Mouse (Mus musculus) forebrain, embryonic 15.5 days (tissue): Measurements from ENCODE around the gene Vcp. TPM values are rescaled to one million over a fixed set of nuclear protein-coding genes. Genes with fewer than 3 reads are reported as not detected.

Experiments
- ATAC-seq: fragments of 200-750 bp; cut with Nextera tagmentation; replicated peaks from 2 replicates; pipeline ENCODE4 v1.8.0; 2017; ENCODE audit warnings: mild to moderate bottlenecking, moderate TSS enrichment, moderate library complexity
- H3K27ac ChIP-seq: fragments of 300-500 bp; sonication (generic); replicated peaks from 2 replicates; pipeline ENCODE4 v1.5.1; 2015; ENCODE audit warnings: mild to moderate bottlenecking, inconsistent platforms
- H3K27me3 ChIP-seq: fragments of 300-500 bp; sonication (generic); 2 replicates; pipeline ENCODE4 v1.6.1; 2015; ENCODE audit warnings: inconsistent platforms
- H3K36me3 ChIP-seq: fragments of 300-500 bp; sonication (generic); 2 replicates; pipeline ENCODE4 v1.6.1; 2015; ENCODE audit warnings: mild to moderate bottlenecking, inconsistent platforms
- H3K4me1 ChIP-seq: fragments of 300-500 bp; sonication (generic); 2 replicates; pipeline ENCODE4 v1.6.1; 2015; ENCODE audit warnings: inconsistent platforms
- H3K4me2 ChIP-seq: fragments of 300-500 bp; sonication (generic); replicated peaks from 2 replicates; pipeline ENCODE4 v1.6.1; 2015; ENCODE audit warnings: mild to moderate bottlenecking, inconsistent platforms
- H3K4me3 ChIP-seq: fragments of 300-500 bp; sonication (generic); 2 replicates; pipeline ENCODE4 v1.5.1; 2015; ENCODE audit warnings: mild to moderate bottlenecking, inconsistent platforms
- H3K9ac ChIP-seq: fragments of 300-500 bp; sonication (generic); replicated peaks from 2 replicates; pipeline ENCODE4 v1.6.1; 2015; ENCODE audit warnings: mild to moderate bottlenecking, inconsistent platforms
- H3K9me3 ChIP-seq: fragments of 300-500 bp; sonication (generic); 2 replicates; pipeline ENCODE4 v1.6.1; 2016; ENCODE audit warnings: inconsistent platforms
- WGBS: fragments of 180-500 bp; shearing (Covaris S2); methylation state at CpG from one replicate; pipeline ENCODE4 v1.1.7; 2015; ENCODE audit warnings: mixed read lengths; 5-methylcytosine and 5-hydroxymethylcytosine counted together
- polyA plus RNA-seq: library from polyadenylated mRNA; unstranded; fragments of >200 nt; fragmentation: Nextera tagmentation; extraction: Ambion mirVana; gene quantifications from 2 replicates; pipeline ENCODE4 v1.2.1, GENCODE M21; 2015

The Vcp gene
- polyA plus RNA-seq, 1 experiment from 2014 or later, result 521 TPM

DNA sequence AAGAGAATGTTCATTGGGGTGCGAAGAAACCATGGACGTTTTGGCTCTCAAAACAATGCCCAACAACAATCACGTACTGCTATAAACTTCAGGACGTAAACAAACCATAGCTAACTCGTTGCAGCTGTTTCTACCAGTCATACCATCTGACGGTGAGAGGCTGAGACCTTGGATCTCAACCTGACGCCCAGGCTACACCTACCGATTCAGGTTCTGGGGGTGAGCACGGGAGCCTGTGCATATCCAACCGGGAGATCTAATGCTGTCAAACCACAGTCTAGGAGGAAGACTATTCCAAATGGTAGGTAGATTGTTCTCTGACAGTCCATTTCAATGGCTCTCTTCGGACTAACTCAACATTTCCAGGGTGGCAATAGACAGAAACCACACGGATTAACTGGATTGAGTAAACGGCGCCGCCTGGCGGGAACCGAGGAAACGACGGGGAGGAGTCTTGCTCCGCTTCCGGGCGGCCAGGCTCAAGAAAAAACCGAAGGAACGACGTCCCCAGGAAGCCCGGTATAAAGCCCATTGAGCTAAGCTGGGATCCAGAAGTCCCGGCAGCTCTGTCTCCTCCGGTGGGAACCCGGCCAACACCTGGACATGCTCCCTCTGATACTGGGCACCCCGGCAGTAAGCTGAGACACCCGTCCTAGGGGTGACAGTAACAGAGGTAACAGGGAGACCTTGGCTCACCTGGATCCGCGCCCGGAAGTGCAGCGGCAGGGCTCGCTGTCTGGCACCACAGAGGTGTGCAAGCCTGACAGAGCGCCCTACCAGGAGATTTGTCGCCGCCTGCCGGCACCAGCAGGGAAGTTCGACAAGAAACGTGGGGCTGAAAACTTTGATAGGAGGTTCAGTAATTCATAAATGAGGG lies 25.0 kb upstream of the Vcp start, which contains the start of gene Pigo:
TSS of gene Pigo (minus strand) at position 736 of the 877 bp plus-strand sequence.
- 8% methylated on average over 42 of the region's 42 CpGs for WGBS
- Histone ChIP-seq H3K27me3 (no peaks in the 10 kb centered on the region), H3K9me3 (no peaks in the 10 kb centered on the region), H3K4me3 (peak within 1 kb of the TSS; percentile 57), H3K36me3 (peaks cover 54% of the 10 kb centered on the region), H3K4me1 (peaks cover 22% of the 10 kb centered on the region), H3K4me2 (peak within 1 kb of the TSS; percentile 59), H3K9ac (peak within 1 kb of the TSS; percentile 48), H3K27ac (peak within 1 kb of the TSS; percentile 90)
- peak; percentile 95 for ATAC-seq

DNA sequence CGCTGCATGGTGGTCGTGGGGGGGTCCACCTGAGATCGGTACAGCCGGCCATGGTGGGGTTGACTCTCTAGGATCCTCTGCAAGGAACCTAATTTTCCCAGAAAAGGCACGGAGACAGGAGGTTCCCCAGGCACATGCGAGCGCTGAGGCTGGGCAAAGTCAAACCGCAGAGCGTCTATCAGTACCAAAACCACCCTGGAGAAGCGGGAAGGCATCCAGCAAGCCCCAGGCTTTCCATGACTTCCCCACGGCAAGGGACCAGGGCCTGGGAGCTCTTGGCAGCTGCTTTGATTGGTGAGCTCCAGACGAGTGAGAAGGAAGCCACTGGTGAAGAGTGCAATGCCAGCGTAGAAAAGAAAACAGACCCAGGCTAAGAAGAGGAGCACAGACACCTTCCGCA lies 24.4 kb upstream of the Vcp start:
- Histone ChIP-seq H3K36me3 (peaks cover 54% of the 10 kb centered on the region), H3K4me1 (peaks cover 16% of the 10 kb centered on the region), H3K27me3 (no peaks in the 10 kb centered on the region), H3K27ac (peak overlapping the region; percentile 90), H3K4me3 (peak overlapping the region; percentile 57), H3K9ac (peak overlapping the region; percentile 48), H3K9me3 (no peaks in the 10 kb centered on the region), H3K4me2 (peak overlapping the region; percentile 59)
- no peak; the same call in 1 of the 2 replicates for ATAC-seq
- 83% methylated on average over 14 of the region's 14 CpGs for WGBS

DNA sequence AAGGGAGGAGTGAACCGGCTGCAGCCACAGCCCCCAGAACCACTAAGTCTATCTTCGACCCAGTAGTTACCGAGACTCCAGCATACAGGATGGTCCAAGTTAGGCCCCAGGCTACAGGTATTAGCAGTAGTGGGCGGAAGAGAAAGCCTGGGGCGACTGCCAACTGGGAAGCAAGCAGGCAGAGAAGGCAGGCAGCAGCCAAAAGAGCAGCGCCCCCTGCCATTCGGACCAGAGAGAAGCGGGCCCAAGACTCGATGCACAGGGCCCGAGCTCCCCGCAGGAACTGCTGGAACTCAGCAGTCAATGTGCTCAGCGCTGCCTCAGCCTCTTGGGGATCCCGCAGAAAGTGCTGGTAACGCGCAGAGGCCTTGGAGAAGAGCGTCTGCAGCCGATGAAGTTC lies 21.0 kb upstream of the Vcp start:
- 71% methylated on average over 17 of the region's 17 CpGs for WGBS
- no peak for ATAC-seq

DNA sequence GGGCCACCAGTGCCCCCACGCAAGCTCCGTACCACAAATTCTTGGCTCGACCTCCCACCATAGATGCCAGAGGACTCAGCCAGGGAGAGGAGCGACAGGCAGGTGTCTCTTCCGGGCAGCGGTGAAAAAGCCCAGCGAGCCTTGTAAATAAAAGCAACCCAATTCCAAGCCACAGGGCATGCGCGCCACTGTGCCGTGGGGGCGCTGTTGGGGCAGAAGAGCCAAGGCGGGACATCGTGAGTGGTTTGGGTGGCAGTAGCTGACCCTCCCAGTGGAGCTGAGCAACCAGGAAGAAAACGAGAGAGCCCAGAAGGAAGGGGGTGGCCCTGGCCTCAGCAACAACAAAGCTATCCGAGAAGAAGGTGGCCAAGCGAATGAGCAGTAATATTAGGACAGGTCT lies 20.6 kb upstream of the Vcp start:
- no peak overlapping the region for H3K9ac ChIP-seq
- no peak overlapping the region for H3K27ac ChIP-seq
- H3K4me3 ChIP-seq, result no peak overlapping the region
- WGBS, result 87% methylated on average over 16 of the region's 16 CpGs
- no peak overlapping the region for H3K4me2 ChIP-seq
- H3K4me1 ChIP-seq, result peaks cover 15% of the 10 kb centered on the region
- ATAC-seq, result no peak
- H3K9me3 ChIP-seq, result no peaks in the 10 kb centered on the region
- peaks cover 53% of the 10 kb centered on the region for H3K36me3 ChIP-seq
- no peaks in the 10 kb centered on the region for H3K27me3 ChIP-seq

More for the DNA sequence above, 21.0 kb upstream of the Vcp start:
- Histone ChIP-seq H3K27ac (no peak overlapping the region), H3K9me3 (no peaks in the 10 kb centered on the region), H3K4me3 (no peak overlapping the region), H3K9ac (no peak overlapping the region), H3K4me1 (peaks cover 15% of the 10 kb centered on the region), H3K36me3 (peaks cover 53% of the 10 kb centered on the region), H3K4me2 (no peak overlapping the region), H3K27me3 (no peaks in the 10 kb centered on the region)

DNA sequence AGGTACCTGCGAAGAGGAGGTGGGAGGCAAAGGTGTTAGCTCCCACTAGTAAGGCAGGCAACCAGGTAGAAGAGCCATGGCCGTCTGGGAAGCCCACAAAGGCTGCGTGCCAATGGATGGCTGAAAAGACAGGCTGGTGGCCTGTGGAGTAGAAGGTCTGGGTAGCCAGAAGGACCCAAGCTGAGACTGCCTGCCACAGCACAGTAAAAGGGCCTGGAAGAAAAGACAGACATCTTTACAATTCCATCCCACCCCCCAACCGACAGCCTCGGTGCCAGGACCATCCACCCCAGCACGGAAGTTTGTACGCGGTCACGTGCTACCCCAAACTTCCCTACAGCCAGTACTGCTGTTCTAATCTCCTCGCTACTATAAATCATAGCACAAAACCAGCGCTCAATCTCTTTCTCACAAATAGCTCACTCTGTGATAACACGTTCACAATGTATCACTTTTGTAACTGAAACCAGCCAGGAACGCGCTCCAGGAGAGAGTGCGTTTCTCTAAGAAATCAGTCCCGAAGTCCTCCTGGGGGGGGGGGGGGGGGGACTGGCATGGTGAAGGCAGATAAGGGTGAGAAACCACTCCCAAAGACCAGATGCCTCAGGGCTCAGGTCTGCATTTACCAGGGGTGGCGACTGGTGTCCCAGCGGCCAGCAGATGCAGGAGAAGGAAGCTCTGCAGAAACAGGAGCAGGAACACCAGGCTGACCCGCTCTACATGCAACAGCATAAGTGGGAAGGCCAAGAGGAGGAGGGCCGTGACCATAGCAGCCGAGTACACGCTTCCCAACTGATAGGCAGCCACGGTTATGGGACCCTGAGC lies 19.5 kb upstream of the Vcp start:
- Histone ChIP-seq H3K9me3 (no peaks in the 10 kb centered on the region), H3K36me3 (peaks cover 53% of the 10 kb centered on the region)
- 93% methylated on average over 23 of the region's 23 CpGs for WGBS

DNA sequence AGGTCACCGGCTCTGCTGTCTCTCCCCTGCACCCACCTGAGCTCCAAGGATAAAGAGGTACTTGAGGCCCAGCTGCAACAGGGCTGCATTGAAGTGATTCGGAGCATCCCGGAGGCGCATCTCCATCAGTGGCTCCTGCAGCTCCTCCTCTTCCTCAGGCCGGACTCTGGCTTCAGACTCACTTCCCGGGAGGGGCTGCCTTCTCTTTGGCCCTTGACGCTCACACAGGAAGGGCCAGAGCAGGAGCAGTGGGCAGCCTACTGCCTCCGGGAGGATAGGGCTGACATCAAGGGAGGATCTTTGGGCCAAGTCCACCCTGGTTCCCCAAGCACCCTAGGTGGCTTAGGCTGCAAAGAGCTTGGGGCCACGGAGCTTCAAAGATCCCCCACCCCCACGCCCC lies 18.9 kb upstream of the Vcp start:
- Histone ChIP-seq H3K27ac (no peak overlapping the region), H3K4me1 (peaks cover 5% of the 10 kb centered on the region), H3K9ac (no peak overlapping the region), H3K27me3 (no peaks in the 10 kb centered on the region), H3K4me2 (no peak overlapping the region), H3K9me3 (no peaks in the 10 kb centered on the region), H3K36me3 (peaks cover 53% of the 10 kb centered on the region), H3K4me3 (no peak overlapping the region)
- WGBS, result 92% methylated on average over 9 of the region's 10 CpGs
- ATAC-seq, result no peak

More for the DNA sequence above, 19.5 kb upstream of the Vcp start:
- Histone ChIP-seq H3K4me2 (no peak overlapping the region), H3K9ac (no peak overlapping the region), H3K4me1 (peaks cover 12% of the 10 kb centered on the region), H3K4me3 (no peak overlapping the region), H3K27ac (no peak overlapping the region), H3K27me3 (no peaks in the 10 kb centered on the region)
- ATAC-seq, result no peak

DNA sequence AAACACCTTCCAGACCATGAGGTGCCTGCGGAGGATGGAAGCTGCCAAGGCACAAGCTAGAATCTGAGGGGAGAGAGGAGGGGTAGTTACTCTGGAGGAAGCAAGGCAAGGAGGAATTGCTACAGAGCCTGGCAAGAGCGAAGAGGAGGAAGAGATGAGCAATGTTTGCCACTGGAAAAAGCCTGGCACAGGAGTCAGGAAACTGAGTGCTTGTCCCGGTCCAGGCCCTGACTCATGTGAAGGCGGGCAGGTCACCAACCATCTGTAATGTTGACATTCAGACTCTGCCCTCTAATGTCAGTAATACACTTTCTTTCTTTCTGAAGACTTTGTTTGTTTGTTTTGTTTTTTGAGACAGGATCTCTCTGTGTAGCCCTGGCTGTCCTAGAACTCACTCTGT lies 17.8 kb upstream of the Vcp start:
- Histone ChIP-seq H3K27ac (no peak overlapping the region), H3K4me1 (no peaks in the 10 kb centered on the region), H3K36me3 (peaks cover 53% of the 10 kb centered on the region), H3K4me3 (no peak overlapping the region), H3K9me3 (no peaks in the 10 kb centered on the region), H3K4me2 (no peak overlapping the region), H3K9ac (no peak overlapping the region), H3K27me3 (no peaks in the 10 kb centered on the region)
- ATAC-seq, result no peak
- WGBS, result 93% methylated on average over 4 of the region's 4 CpGs

DNA sequence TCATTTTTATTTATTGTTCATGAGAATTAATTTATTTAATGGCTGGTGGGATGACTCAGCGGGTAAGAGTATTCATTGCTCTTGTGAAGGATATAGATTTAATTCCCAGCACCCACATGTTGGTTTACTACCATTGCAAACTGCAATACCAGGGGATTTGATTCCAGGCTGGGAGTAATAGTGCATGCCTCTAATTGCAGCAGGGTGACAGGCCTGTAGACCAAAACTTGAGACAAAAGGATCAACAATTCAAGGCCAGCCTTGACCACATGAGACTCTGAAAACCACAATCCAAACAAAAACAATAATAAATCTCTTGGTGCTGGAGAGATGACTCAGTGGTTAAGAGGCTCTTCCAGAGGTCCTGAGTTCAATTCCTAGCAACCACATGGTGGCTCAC lies 11.8 kb upstream of the Vcp start:
- no peak overlapping the region for H3K4me3 ChIP-seq
- H3K4me1 ChIP-seq, result peaks cover 15% of the 10 kb centered on the region
- no peak overlapping the region for H3K9ac ChIP-seq
- H3K9me3 ChIP-seq, result no peaks in the 10 kb centered on the region
- no peak overlapping the region for H3K27ac ChIP-seq
- peaks cover 4% of the 10 kb centered on the region; the same call in 1 of the 2 replicates for H3K36me3 ChIP-seq
- no peaks in the 10 kb centered on the region for H3K27me3 ChIP-seq
- ATAC-seq, result no peak
- 100% methylated on average over 1 of the region's 1 CpGs for WGBS
- no peak overlapping the region for H3K4me2 ChIP-seq

DNA sequence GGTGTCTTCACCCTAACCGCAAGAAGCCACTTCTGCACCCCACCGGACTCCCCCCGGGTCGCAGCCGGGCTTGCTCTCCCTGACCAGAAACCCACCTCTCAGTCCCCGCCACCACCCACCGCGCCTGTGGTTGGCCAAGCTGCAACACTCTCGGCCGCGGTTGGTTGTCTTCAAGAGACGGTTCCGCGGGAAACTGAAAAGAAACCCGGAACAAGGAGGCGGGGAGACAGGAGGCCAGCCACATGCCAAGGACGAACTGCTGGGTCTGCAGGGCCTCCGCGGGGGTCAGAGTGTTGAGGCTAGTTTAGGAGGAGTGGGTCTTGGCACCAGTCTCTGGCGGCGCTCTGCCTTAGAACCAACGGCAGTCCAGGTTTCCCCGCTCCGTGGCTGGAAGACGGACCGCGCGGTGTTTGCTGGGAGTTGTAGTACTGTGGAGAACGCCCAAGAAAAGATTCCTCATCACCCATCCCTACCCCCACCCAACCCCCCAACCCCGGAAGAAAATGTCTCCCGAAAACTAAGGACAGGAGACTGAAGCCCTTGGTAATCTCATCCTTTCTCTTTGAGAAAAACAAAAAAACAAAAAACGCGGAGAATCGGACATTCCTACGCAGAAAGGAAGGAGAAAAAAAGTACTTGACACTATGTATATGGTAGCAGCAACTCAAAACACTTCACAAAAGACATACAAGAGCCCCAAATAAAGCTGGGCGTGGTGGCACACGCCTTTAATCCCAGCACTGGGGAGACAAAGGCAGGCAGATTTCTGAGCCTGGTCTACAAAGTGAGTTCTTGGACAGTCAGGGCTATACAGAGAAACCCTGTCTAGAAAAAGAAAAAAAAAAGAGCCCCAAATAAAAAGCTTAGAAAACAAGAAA lies 10.1 kb upstream of the Vcp start, which contains the start of gene Fancg:
TSS of gene Fancg (minus strand) at position 346 of the 878 bp plus-strand sequence.
- peak; percentile 95 for ATAC-seq
- peak within 1 kb of the TSS; percentile 65 for H3K27ac ChIP-seq
- 1% methylated on average over 37 of the region's 37 CpGs for WGBS

DNA sequence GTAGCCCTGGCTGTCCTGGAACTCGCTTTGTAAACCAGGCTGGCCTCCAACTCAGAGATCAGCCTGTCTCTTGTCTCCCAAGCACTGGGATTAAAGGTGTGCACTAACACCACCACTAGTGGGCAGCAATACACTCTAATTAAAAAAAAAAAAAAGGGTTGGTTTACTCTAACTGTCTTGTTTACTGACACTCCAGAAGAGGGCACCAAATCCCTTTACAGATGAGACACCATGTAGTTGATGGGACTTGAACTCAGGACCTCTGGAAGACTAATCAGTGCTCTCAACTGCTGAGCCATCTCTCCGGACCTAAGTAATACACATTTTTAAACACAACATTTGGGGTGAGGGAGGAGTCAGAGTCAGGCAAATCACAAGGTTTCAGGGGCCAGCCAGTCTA lies 5.5 kb upstream of the Vcp start:
- WGBS, result 54% methylated on average over 2 of the region's 2 CpGs
- no peaks in the 10 kb centered on the region for H3K36me3 ChIP-seq
- H3K9me3 ChIP-seq, result no peaks in the 10 kb centered on the region
- ATAC-seq, result no peak
- H3K9ac ChIP-seq, result no peak overlapping the region
- no peak overlapping the region for H3K27ac ChIP-seq
- H3K4me1 ChIP-seq, result peaks cover 16% of the 10 kb centered on the region
- no peaks in the 10 kb centered on the region for H3K27me3 ChIP-seq
- H3K4me3 ChIP-seq, result no peak overlapping the region
- no peak overlapping the region for H3K4me2 ChIP-seq

More for the DNA sequence above, 10.1 kb upstream of the Vcp start, which contains the start of gene Fancg:
- Histone ChIP-seq H3K4me2 (peak within 1 kb of the TSS; percentile 80), H3K9ac (peak within 1 kb of the TSS; percentile 61), H3K9me3 (no peaks in the 10 kb centered on the region), H3K36me3 (no peaks in the 10 kb centered on the region), H3K4me3 (peak within 1 kb of the TSS; percentile 70), H3K4me1 (peaks cover 15% of the 10 kb centered on the region), H3K27me3 (no peaks in the 10 kb centered on the region)

DNA sequence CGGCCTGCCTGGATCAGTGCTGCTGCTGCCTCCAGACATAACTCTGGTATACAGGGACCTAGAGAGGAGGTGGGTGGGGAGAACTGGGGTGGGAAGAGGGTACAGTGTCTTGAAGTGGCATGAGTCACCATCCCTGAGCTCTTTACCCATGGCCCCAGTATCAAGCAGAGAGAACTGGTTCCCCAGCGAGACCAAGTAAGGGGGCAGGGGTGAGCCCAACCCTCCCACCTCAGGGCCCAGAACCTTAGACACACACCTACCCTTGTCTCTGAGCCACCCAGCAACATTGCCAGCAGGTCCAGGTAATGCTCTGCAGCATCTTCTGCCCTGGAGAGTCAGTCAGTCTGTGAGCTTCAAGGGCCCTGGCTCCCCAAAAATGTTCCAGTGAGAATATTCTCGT lies 4.6 kb upstream of the Vcp start:
- no peak for ATAC-seq
- Histone ChIP-seq H3K4me1 (peaks cover 16% of the 10 kb centered on the region), H3K9me3 (no peaks in the 10 kb centered on the region), H3K9ac (no peak overlapping the region), H3K27me3 (no peaks in the 10 kb centered on the region), H3K27ac (no peak overlapping the region), H3K4me2 (no peak overlapping the region), H3K36me3 (no peaks in the 10 kb centered on the region), H3K4me3 (no peak overlapping the region)
- 94% methylated on average over 3 of the region's 3 CpGs for WGBS
